Mouse (Mus musculus): ENCODE measurements at regions not wholly inside any gene's neighbourhood (a gene's known extent, or its start where the extent isn't known, plus 50 kb on each side); places are given as distances from the start of the nearest gene placed in this dataset.
A peak's percentile ranks its signal among the peaks of the same experiment; 100 is the strongest.

GRCm38 (mm10) chr1:187413881-187414280, 194.7 kb upstream of the Esrrg start:
- no peak for DNase-seq (ENCODE audit: low spot score in 2 of 2)

GRCm38 (mm10) chr1:187418186-187419140, 190.1 kb upstream of the Esrrg start:
- DNase-seq (ENCODE audit: low spot score in 2 of 2) = no peak

- DNase-seq (ENCODE audit: low spot score in 2 of 2) = no peak
Measured at GRCm38 (mm10) chr1:187428536-187429215, 179.9 kb upstream of the Esrrg start.

- no peak for DNase-seq (ENCODE audit: low spot score in 2 of 2)
Measured at GRCm38 (mm10) chr1:187433716-187434634, 174.6 kb upstream of the Esrrg start.

GRCm38 (mm10) chr1:187439170-187439914, 169.2 kb upstream of the Esrrg start:
- no peak for DNase-seq (ENCODE audit: low spot score in 2 of 2)

- no peak for DNase-seq (ENCODE audit: low spot score in 2 of 2)
Measured at GRCm38 (mm10) chr1:187441668-187442193, 166.9 kb upstream of the Esrrg start.

- DNase-seq (ENCODE audit: low spot score in 2 of 2) = peak; percentile 10 to 15
Measured at GRCm38 (mm10) chr1:187446511-187446910, 162.1 kb upstream of the Esrrg start.

GRCm38 (mm10) chr1:187448173-187448572, 160.4 kb upstream of the Esrrg start:
- DNase-seq (ENCODE audit: low spot score in 2 of 2) = peak; percentile 89 to 90

- DNase-seq (ENCODE audit: low spot score in 2 of 2) = no peak
Measured at GRCm38 (mm10) chr1:187450106-187450505, 158.5 kb upstream of the Esrrg start.

- DNase-seq (ENCODE audit: low spot score in 2 of 2) = peak; percentile 16 to 32
Measured at GRCm38 (mm10) chr1:187452189-187452588, 156.4 kb upstream of the Esrrg start.

- no peak for DNase-seq (ENCODE audit: low spot score in 2 of 2)
Measured at GRCm38 (mm10) chr1:187454431-187454830, 154.2 kb upstream of the Esrrg start.

GRCm38 (mm10) chr1:187484821-187485220, 123.8 kb upstream of the Esrrg start:
- DNase-seq (ENCODE audit: low spot score in 2 of 2) = no peak

- DNase-seq (ENCODE audit: low spot score in 2 of 2) = no peak
Measured at GRCm38 (mm10) chr1:187487948-187488690, 120.5 kb upstream of the Esrrg start.

- DNase-seq (ENCODE audit: low spot score in 2 of 2) = peak in 1 of 2 experiments; percentile 12
Measured at GRCm38 (mm10) chr1:187489452-187489851, 119.1 kb upstream of the Esrrg start.

GRCm38 (mm10) chr1:187505368-187505767, 103.2 kb upstream of the Esrrg start:
- no peak for DNase-seq (ENCODE audit: low spot score in 2 of 2)

GRCm38 (mm10) chr1:187507217-187507616, 101.4 kb upstream of the Esrrg start:
- no peak for DNase-seq (ENCODE audit: low spot score in 2 of 2)

- DNase-seq (ENCODE audit: low spot score in 2 of 2) = no peak
Measured at GRCm38 (mm10) chr1:187531349-187531922, 77.2 kb upstream of the Esrrg start.

- DNase-seq (ENCODE audit: low spot score in 2 of 2) = no peak
Measured at GRCm38 (mm10) chr1:187536263-187536662, 72.3 kb upstream of the Esrrg start.

- no peak for DNase-seq (ENCODE audit: low spot score in 2 of 2)
Measured at GRCm38 (mm10) chr1:187556718-187557117, 51.9 kb upstream of the Esrrg start.

Data from right cerebral cortex, adult 2 months (tissue).